Mouse (Mus musculus) inflammation-experienced regulatory T-cells, adult 6 months (primary cell): ENCODE measurements around the gene Chaf1b. TPM values are rescaled to one million over a fixed set of nuclear protein-coding genes. Genes with fewer than 3 reads are reported as not detected.

Experiments
- ATAC-seq: one replicate; pipeline ENCODE4 v1.8.0; 2017
- polyA plus RNA-seq, 3 experiments: library from polyadenylated mRNA; unstranded; fragments of 100-300 nt; shearing (Covaris generic); gene quantifications; one replicate each; pipeline ENCODE4 v1.2.1; 2017

The Chaf1b gene
- polyA plus RNA-seq, 3 experiments from 2014 or later = 19.1 to 44.8 (median 25.6) TPM

GRCm38 (mm10) chr16:93913881-93914576 lies 30.3 kb downstream of the Chaf1b start:
- peak; percentile 55 for ATAC-seq

GRCm38 (mm10) chr16:93915338-93915849 lies 31.7 kb downstream of the Chaf1b start:
- no peak for ATAC-seq

GRCm38 (mm10) chr16:93917712-93918678 lies 34.3 kb downstream of the Chaf1b start:
- peak; percentile 88 for ATAC-seq

- ATAC-seq = no peak
Measured at GRCm38 (mm10) chr16:93918679-93919060, 35.0 kb downstream of the Chaf1b start.

- no peak for ATAC-seq
Measured at GRCm38 (mm10) chr16:93919189-93919588, 35.5 kb downstream of the Chaf1b start.

GRCm38 (mm10) chr16:93920673-93921072 lies 37.0 kb downstream of the Chaf1b start:
- ATAC-seq = no peak

GRCm38 (mm10) chr16:93922835-93923389 lies 39.2 kb downstream of the Chaf1b start:
- no peak for ATAC-seq

GRCm38 (mm10) chr16:93923788-93924187 lies 40.1 kb downstream of the Chaf1b start:
- no peak for ATAC-seq

GRCm38 (mm10) chr16:93925684-93926247 lies 42.1 kb downstream of the Chaf1b start:
- no peak for ATAC-seq

- no peak for ATAC-seq
Measured at GRCm38 (mm10) chr16:93929370-93930032, 45.8 kb downstream of the Chaf1b start.

- ATAC-seq = no peak
Measured at GRCm38 (mm10) chr16:93932185-93933168, 48.8 kb downstream of the Chaf1b start.

- no peak for ATAC-seq
Measured at GRCm38 (mm10) chr16:93934588-93934987, 50.9 kb downstream of the Chaf1b start.

GRCm38 (mm10) chr16:93935009-93935408 lies 51.3 kb downstream of the Chaf1b start:
- ATAC-seq = peak; percentile 35

- no peak for ATAC-seq
Measured at GRCm38 (mm10) chr16:93938400-93938846, 54.7 kb downstream of the Chaf1b start.

GRCm38 (mm10) chr16:93939961-93940360 lies 56.3 kb downstream of the Chaf1b start:
- ATAC-seq = no peak

GRCm38 (mm10) chr16:93941781-93942567 lies 58.3 kb downstream of the Chaf1b start:
- no peak for ATAC-seq

- ATAC-seq = no peak
Measured at GRCm38 (mm10) chr16:93942796-93943502, 59.2 kb downstream of the Chaf1b start.

GRCm38 (mm10) chr16:93944301-93944700 lies 60.6 kb downstream of the Chaf1b start:
- no peak for ATAC-seq

GRCm38 (mm10) chr16:93947396-93947795 lies 63.7 kb downstream of the Chaf1b start:
- ATAC-seq = no peak
